Mouse (Mus musculus): ENCODE data around the gene Crtac1. TPM values are rescaled to one million over a fixed set of nuclear protein-coding genes. Genes with fewer than 3 reads are reported as not detected.

Crtac1 gene
- polyA plus RNA-seq, 1 experiment from 2014 or later, result 2.1 TPM

DNA sequence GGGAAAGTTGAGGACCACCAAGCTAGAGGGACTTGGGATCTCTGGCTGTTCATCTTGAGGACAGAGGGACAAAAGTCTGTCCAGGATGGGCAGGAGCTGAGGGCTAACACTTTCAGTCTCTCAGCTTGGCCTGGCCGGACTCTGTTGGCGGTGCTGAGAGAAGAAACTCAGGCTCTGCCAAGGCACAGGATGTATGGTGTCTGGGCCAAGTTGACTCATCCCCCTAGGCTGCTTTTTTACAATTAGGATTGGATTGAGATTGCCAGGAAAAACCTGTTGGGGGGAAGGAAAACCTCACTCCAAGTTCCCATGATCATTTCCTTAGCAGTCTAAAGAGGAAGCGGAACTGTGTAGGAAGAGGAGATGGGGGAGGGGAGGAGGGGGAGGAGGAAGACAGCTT, 173.6 kb downstream of the Crtac1 start:
- no peaks in the 10 kb centered on the region for H3K9me3 ChIP-seq (replicated peaks)
- no peak for DNase-seq (ENCODE audit: low spot score)
- no peak overlapping the region for H3K27ac ChIP-seq (replicated peaks)
- H3K36me3 ChIP-seq, result no peaks in the 10 kb centered on the region
- H3K27me3 ChIP-seq (ENCODE audit: low read depth, poor library complexity, severe bottlenecking), result peaks cover 42% of the 10 kb centered on the region
- WGBS, result 88% methylated on average over 3 of the region's 3 CpGs
- no peak overlapping the region for H3K4me3 ChIP-seq
- H3K4me1 ChIP-seq, result peaks cover 14% of the 10 kb centered on the region

DNA sequence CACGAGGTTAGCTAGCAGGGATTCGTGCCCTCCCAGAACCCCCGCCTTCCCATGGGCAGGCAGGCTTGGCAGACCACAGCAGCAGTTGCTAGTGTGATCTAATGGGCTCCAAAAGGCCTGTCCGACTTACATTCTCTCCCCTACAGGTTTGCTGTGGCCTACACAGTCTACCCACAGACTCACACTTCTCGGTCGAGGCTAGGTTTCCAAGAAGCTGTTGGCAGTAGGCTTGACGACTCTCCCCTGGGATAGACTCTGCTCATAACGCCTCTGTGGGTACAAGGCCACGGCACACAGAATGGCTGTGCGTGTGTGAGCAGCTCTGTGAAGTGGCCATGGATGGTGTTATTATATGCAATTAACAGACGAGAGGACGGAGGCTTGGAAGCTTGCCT, 174.3 kb downstream of the Crtac1 start:
- H3K27ac ChIP-seq (replicated peaks), result no peak overlapping the region
- peaks cover 45% of the 10 kb centered on the region for H3K27me3 ChIP-seq (ENCODE audit: low read depth, poor library complexity, severe bottlenecking)
- no peaks in the 10 kb centered on the region for H3K9me3 ChIP-seq (replicated peaks)
- H3K36me3 ChIP-seq, result no peaks in the 10 kb centered on the region
- H3K4me3 ChIP-seq, result no peak overlapping the region
- DNase-seq (ENCODE audit: low spot score), result no peak
- WGBS, result 86% methylated on average over 12 of the region's 12 CpGs
- peaks cover 14% of the 10 kb centered on the region for H3K4me1 ChIP-seq

DNA sequence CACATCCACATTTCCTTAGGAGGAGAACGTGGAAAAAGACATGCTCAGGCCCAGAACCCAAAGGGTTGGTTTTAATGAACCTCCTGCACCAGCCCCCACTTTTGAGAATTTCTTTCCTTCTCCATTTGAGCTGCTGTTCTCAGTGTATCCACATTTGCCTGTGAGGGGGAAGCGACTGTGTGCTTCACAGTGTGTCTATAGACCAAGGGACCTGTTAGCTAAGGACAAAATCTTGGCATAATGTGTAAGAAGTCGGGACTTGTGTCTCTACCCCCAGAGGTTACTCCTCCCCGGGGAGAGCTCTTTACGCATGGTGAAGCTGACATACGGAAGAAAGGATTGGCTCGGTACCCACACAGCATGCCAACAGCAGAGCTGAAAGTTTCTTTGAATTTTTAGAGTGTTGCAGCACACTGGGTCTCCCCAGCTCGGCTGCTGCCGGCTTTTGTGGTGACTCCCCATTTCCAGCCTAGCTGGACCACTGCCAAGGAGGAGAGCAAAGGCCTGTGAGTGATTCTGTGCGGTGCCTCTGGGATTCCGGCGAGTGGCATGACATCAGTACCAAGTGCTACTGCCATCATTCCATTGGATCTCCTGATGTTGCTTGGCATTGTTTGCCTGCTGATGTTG, 174.9 kb downstream of the Crtac1 start:
- peaks cover 45% of the 10 kb centered on the region for H3K27me3 ChIP-seq (ENCODE audit: low read depth, poor library complexity, severe bottlenecking)
- no peak overlapping the region for H3K27ac ChIP-seq (replicated peaks)
- no peaks in the 10 kb centered on the region for H3K36me3 ChIP-seq
- no peak for DNase-seq (ENCODE audit: low spot score)
- no peak overlapping the region for H3K4me3 ChIP-seq
- WGBS, result 87% methylated on average over 12 of the region's 12 CpGs
- no peaks in the 10 kb centered on the region for H3K9me3 ChIP-seq (replicated peaks)
- peaks cover 14% of the 10 kb centered on the region for H3K4me1 ChIP-seq

GRCm38 (mm10) chr19:42255784-42256610, 175.6 kb downstream of the Crtac1 start:
- H3K27me3 ChIP-seq (ENCODE audit: low read depth, poor library complexity, severe bottlenecking), result peaks cover 45% of the 10 kb centered on the region
- no peaks in the 10 kb centered on the region for H3K36me3 ChIP-seq
- H3K27ac ChIP-seq (replicated peaks), result peak overlapping the region; percentile 43
- H3K4me1 ChIP-seq, result peaks cover 14% of the 10 kb centered on the region
- whole genome bisulfite sequencing, result 4% methylated on average over 35 of the region's 42 CpGs
- peak; percentile 92 for DNase-seq (ENCODE audit: low spot score)
- H3K4me3 ChIP-seq, result peak overlapping the region; percentile 57
- no peaks in the 10 kb centered on the region for H3K9me3 ChIP-seq (replicated peaks)

DNA sequence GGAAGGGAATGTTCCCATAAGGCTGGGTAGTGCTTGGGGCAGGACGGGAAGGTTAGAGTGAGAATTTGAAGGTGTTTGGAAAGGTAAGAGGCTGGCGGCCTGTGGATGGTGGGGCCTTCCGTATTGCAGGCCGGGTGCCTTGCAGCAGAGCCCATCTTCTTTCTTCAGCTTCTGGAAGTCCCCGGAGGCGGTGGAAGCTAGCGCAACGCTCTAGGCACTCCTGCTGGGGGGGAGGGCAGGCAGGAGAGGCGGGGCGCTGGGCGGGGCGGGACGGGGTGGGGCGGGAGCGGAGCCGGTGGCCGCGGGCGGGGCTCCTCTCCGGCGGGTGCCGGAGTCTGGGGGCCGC, 176.2 kb downstream of the Crtac1 start:
- no peak for DNase-seq (ENCODE audit: low spot score)
- H3K27ac ChIP-seq (replicated peaks), result peak overlapping the region; percentile 43; the same call in 1 of the 2 replicates
- 4% methylated on average over 10 of the region's 23 CpGs for WGBS
- peak overlapping the region; percentile 57 for H3K4me3 ChIP-seq
- H3K36me3 ChIP-seq, result no peaks in the 10 kb centered on the region
- H3K27me3 ChIP-seq (ENCODE audit: low read depth, poor library complexity, severe bottlenecking), result peaks cover 45% of the 10 kb centered on the region
- no peaks in the 10 kb centered on the region for H3K9me3 ChIP-seq (replicated peaks)
- H3K4me1 ChIP-seq, result peaks cover 14% of the 10 kb centered on the region

DNA sequence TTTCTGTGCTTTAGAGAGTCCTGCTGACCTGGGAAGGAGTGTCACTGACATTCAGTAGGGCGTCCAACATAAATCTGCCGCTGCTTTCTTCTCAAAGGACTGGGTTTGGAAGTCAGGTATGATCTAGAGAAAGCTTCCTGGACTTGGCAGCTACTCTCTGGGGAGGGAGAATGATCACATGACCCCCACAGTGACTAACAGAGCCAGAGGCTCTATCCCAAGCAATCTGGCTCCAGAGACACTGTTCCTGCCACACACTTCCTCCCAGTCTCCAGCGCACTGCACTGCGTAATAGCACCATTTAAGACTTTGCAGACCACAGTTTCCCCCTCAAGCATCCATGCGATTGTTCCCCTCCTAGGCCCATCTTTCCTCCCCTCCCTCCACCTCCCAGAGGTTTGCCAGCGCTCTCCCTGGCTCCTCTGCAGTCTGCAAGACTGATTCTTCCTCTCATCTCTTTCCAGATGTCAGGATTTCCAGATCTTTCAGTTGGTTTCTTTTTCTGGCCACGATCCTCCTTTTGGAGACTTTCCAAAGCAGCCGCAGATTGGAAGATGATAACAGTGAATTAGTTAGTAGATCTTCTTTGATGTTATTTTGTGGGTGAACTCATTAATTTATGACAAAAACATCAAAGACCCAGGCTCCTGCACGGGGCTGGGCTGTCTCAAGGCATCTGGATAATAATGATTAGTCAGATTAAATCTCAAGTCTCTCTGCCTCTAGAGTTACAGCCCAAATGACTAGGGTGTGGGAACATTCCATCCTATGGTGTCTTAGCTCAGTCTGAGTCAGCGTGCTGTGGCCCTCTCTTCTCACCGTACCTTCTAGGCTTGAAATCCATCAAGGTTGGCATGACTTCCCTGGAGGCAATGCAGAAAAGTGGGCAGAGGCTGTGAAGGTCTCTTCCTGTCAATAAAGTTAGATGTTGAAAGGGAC, 181.3 kb downstream of the Crtac1 start:
- peaks cover 5% of the 10 kb centered on the region for H3K4me1 ChIP-seq
- no peak overlapping the region for H3K27ac ChIP-seq (replicated peaks)
- 78% methylated on average over 11 of the region's 11 CpGs for WGBS
- no peaks in the 10 kb centered on the region for H3K9me3 ChIP-seq (replicated peaks)
- peaks cover 24% of the 10 kb centered on the region for H3K27me3 ChIP-seq (ENCODE audit: low read depth, poor library complexity, severe bottlenecking)
- H3K4me3 ChIP-seq, result no peak overlapping the region
- H3K36me3 ChIP-seq, result no peaks in the 10 kb centered on the region
- no peak for DNase-seq (ENCODE audit: low spot score)

DNA sequence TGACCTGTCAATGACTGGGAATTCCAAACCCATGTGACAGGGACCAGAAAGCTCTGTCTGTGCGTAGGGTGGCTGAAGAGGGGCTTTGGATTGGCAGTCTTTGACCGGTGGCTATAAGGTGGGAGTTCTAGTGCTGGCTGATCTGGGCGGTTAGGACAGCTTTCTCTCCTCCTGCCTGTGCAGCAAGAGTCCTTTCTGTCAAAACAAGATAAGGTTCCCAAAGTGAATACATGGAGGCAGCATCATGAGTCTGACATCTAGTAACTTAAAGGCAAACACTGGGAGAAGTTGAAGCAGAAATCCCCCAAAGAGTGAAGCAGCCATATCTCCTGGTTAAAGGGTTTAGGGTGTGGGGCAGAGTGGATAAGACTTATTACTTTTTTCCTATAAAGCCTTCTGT, 184.1 kb downstream of the Crtac1 start, which contains the start of gene Golga7b:
TSS of gene Golga7b (plus strand) at position 56 of the 400 bp plus-strand sequence.
- Histone ChIP-seq H3K36me3 (no peaks in the 10 kb centered on the region), H3K27ac (replicated peaks) (no peak within 1 kb of the TSS), H3K4me1 (0 out of 2 replicates have a peak, but pooled peaks cover 3% of the 10 kb centered on the region), H3K9me3 (replicated peaks) (no peaks in the 10 kb centered on the region), H3K4me3 (no peak within 1 kb of the TSS), H3K27me3 (ENCODE audit: low read depth, poor library complexity, severe bottlenecking) (no peaks in the 10 kb centered on the region)
- 82% methylated on average over 3 of the region's 3 CpGs for WGBS
- DNase-seq (ENCODE audit: low spot score), result no peak

GRCm38 (mm10) chr19:42246626-42247025, 185.0 kb downstream of the Crtac1 start:
- Histone ChIP-seq H3K36me3 (no peaks in the 10 kb centered on the region), H3K27ac (replicated peaks) (no peak overlapping the region), H3K4me3 (no peak overlapping the region), H3K4me1 (peaks cover 7% of the 10 kb centered on the region; the same call in 1 of the 2 replicates), H3K9me3 (replicated peaks) (no peaks in the 10 kb centered on the region), H3K27me3 (ENCODE audit: low read depth, poor library complexity, severe bottlenecking) (no peaks in the 10 kb centered on the region)
- WGBS, result 47% methylated on average over 5 of the region's 5 CpGs
- no peak for DNase-seq (ENCODE audit: low spot score)

DNA sequence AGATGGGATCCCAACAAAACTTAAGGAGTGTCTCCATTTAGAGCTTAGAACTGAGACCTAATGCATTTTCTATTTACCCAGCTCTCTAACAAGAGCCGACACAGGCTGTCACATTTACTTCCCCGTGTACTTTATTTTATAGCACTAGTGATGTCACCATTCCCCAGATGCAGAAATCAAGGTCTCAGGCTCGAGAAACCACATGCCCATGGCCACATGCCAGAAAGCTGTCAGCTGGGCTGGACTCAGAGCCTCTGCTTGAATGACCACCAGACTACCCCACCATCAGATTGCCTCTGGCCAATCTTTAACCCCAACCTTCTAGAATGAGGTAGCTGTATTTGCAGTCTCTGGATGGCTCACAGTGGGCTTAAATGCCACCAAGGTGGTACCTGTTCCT, 188.2 kb downstream of the Crtac1 start:
- Histone ChIP-seq H3K9me3 (replicated peaks) (no peaks in the 10 kb centered on the region), H3K36me3 (no peaks in the 10 kb centered on the region), H3K27ac (replicated peaks) (no peak overlapping the region), H3K4me1 (peaks cover 7% of the 10 kb centered on the region; the same call in 1 of the 2 replicates), H3K4me3 (no peak overlapping the region), H3K27me3 (ENCODE audit: low read depth, poor library complexity, severe bottlenecking) (no peaks in the 10 kb centered on the region)
- 88% methylated on average over 3 of the region's 3 CpGs for WGBS
- no peak for DNase-seq (ENCODE audit: low spot score)

DNA sequence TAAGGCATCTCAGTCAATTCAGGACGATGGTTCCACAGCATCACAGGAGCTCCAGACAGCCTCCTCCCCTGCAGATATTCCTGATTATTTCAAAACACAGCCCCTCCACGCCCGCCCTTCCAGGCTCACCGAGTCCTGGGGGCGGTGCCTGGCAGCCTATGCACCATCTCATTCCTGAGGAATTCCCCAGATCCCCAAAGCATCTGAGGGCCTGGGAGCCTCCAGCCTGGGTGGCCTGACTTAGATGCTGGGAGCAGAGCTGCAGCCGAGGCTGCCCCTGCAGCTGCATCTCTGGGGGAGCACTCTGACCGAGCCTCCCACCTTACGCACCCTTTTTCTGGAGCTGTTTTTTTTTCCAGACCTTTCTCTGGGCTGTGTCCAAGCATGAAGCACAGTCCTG, 190.7 kb downstream of the Crtac1 start:
- DNase-seq (ENCODE audit: low spot score), result no peak
- Histone ChIP-seq H3K36me3 (no peaks in the 10 kb centered on the region), H3K27ac (replicated peaks) (no peak overlapping the region), H3K27me3 (ENCODE audit: low read depth, poor library complexity, severe bottlenecking) (no peaks in the 10 kb centered on the region), H3K9me3 (replicated peaks) (no peaks in the 10 kb centered on the region), H3K4me3 (no peak overlapping the region), H3K4me1 (peaks cover 10% of the 10 kb centered on the region)
- WGBS, result 57% methylated on average over 8 of the region's 8 CpGs

DNA sequence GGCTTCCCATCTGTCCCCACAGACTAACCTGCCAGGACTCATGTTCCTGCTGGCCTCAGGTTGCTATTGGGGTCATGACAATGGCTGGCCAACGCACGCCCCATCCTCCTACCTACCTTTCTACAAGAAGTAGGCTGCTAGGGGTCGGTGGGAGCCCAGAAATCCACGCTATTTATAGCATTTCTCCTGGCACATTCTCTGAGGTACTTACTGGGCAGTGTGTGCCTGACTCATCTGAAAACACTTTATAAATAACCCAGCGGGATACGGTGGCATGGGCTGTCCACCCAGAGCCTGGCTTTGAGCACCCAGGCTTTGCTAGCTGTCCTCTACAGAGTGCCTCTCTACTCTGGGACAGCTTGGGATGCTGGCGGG, 193.3 kb downstream of the Crtac1 start:
- no peak for DNase-seq (ENCODE audit: low spot score)
- H3K4me1 ChIP-seq, result peaks cover 10% of the 10 kb centered on the region
- H3K27ac ChIP-seq (replicated peaks), result no peak overlapping the region
- no peaks in the 10 kb centered on the region for H3K36me3 ChIP-seq
- no peaks in the 10 kb centered on the region for H3K27me3 ChIP-seq (ENCODE audit: low read depth, poor library complexity, severe bottlenecking)
- WGBS, result 75% methylated on average over 7 of the region's 7 CpGs
- no peak overlapping the region for H3K4me3 ChIP-seq
- no peaks in the 10 kb centered on the region for H3K9me3 ChIP-seq (replicated peaks)

DNA sequence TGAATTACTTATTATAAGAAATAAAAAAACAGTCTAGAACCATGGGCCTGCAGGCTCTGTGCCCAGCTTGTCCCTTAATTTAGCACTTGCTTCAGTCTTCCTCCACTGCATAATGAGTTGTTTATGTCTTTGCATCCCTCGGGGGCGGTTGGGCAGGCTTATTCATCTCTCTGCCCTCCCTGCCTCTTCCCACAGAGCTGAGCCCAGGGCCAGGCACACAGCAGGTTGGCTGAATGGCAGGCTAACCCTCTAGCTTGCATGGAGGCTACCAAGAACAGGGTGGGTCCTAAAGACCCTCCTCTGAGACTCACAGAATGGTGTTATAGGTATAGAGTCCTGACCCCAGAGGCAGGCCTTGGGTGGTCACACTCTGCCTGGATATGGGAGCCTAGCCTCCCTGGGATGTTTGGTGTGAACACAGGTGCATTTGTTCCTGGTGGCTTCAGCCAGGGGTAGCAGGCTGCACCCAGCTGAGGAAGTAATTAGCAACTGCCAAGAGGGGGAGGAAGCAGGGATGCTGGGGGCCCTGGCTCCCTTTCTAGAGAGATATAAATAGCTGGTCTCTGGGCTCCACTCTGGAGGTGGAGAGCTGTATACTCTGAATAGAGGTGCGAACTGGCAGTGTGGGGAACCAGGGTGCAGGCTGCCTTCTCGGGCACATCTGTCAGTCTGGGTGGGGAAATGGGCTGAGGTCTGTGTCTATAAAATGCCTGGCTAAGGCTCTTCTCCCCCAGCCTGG, 193.8 kb downstream of the Crtac1 start:
- no peaks in the 10 kb centered on the region for H3K27me3 ChIP-seq (ENCODE audit: low read depth, poor library complexity, severe bottlenecking)
- H3K9me3 ChIP-seq (replicated peaks), result no peaks in the 10 kb centered on the region
- no peak overlapping the region for H3K4me3 ChIP-seq
- H3K27ac ChIP-seq (replicated peaks), result no peak overlapping the region
- peaks cover 10% of the 10 kb centered on the region for H3K4me1 ChIP-seq
- no peaks in the 10 kb centered on the region for H3K36me3 ChIP-seq
- WGBS, result 33% methylated on average over 4 of the region's 4 CpGs
- DNase-seq (ENCODE audit: low spot score), result no peak
